Mouse (Mus musculus): ENCODE data around the gene Dclk2. TPM values are rescaled to one million over a fixed set of nuclear protein-coding genes. Genes with fewer than 3 reads are reported as not detected.
A peak's percentile ranks its signal among the peaks of the same experiment; 100 is the strongest.

The Dclk2 gene
- total RNA-seq, 2 experiments from 2014 or later = 141 to 146 TPM

- DNase-seq (ENCODE audit: low spot score in 2 of 2) = peak; percentile 83 to 86
These were observed 159.3 kb downstream of the Dclk2 start for GRCm38 (mm10) chr3:86761095-86762035.

GRCm38 (mm10) chr3:86760474-86760873 is 160.2 kb downstream of the Dclk2 start:
- no peak for DNase-seq (ENCODE audit: low spot score in 2 of 2)

GRCm38 (mm10) chr3:86759834-86760233 is 160.8 kb downstream of the Dclk2 start:
- no peak for DNase-seq (ENCODE audit: low spot score in 2 of 2)

GRCm38 (mm10) chr3:86759383-86759782 is 161.3 kb downstream of the Dclk2 start:
- DNase-seq (ENCODE audit: low spot score in 2 of 2) = no peak

GRCm38 (mm10) chr3:86758727-86759126 is 161.9 kb downstream of the Dclk2 start:
- DNase-seq (ENCODE audit: low spot score in 2 of 2) = no peak

- no peak for DNase-seq (ENCODE audit: low spot score in 2 of 2)
These were observed 164.1 kb downstream of the Dclk2 start for GRCm38 (mm10) chr3:86756548-86756947.

- no peak for DNase-seq (ENCODE audit: low spot score in 2 of 2)
These were observed 165.8 kb downstream of the Dclk2 start for GRCm38 (mm10) chr3:86754595-86755557.

- DNase-seq (ENCODE audit: low spot score in 2 of 2) = no peak
These were observed 166.5 kb downstream of the Dclk2 start for GRCm38 (mm10) chr3:86754178-86754577.

GRCm38 (mm10) chr3:86750652-86751051 is 170.0 kb downstream of the Dclk2 start:
- no peak for DNase-seq (ENCODE audit: low spot score in 2 of 2)

GRCm38 (mm10) chr3:86745769-86746512 is 174.7 kb downstream of the Dclk2 start:
- no peak for DNase-seq (ENCODE audit: low spot score in 2 of 2)

GRCm38 (mm10) chr3:86745348-86745747 is 175.3 kb downstream of the Dclk2 start:
- DNase-seq (ENCODE audit: low spot score in 2 of 2) = no peak

- no peak for DNase-seq (ENCODE audit: low spot score in 2 of 2)
These were observed 180.9 kb downstream of the Dclk2 start for GRCm38 (mm10) chr3:86739745-86740144.

GRCm38 (mm10) chr3:86738831-86739230 is 181.8 kb downstream of the Dclk2 start:
- DNase-seq (ENCODE audit: low spot score in 2 of 2) = no peak

Other genes with a start within 250 kb of the Dclk2 start
- 1 to 10 TPM; 3.8 to 4.3 TPM for gene Cd1d1, start 78.6 kb upstream of the Dclk2 start, total RNA-seq (2021)